Mouse (Mus musculus) brain, adult 10 weeks (tissue): Measurements from ENCODE around the gene Lsm8. TPM values are rescaled to one million over a fixed set of nuclear protein-coding genes. Genes with fewer than 3 reads are reported as not detected.

Experiments used
- polyA plus RNA-seq: library from polyadenylated mRNA; stranded (reverse); fragments of 350-450 nt; fragmentation: Illumina TruSeq; extraction: RNeasy Lipid Tissue Mini Kit (QIAGEN cat#74804); gene quantifications from one replicate; pipeline ENCODE4 v1.2.3, GENCODE M21; 2015; ENCODE audit warnings: low read depth, low replicate concordance

Gene Lsm8
- 57.1 TPM for polyA plus RNA-seq

DNA sequence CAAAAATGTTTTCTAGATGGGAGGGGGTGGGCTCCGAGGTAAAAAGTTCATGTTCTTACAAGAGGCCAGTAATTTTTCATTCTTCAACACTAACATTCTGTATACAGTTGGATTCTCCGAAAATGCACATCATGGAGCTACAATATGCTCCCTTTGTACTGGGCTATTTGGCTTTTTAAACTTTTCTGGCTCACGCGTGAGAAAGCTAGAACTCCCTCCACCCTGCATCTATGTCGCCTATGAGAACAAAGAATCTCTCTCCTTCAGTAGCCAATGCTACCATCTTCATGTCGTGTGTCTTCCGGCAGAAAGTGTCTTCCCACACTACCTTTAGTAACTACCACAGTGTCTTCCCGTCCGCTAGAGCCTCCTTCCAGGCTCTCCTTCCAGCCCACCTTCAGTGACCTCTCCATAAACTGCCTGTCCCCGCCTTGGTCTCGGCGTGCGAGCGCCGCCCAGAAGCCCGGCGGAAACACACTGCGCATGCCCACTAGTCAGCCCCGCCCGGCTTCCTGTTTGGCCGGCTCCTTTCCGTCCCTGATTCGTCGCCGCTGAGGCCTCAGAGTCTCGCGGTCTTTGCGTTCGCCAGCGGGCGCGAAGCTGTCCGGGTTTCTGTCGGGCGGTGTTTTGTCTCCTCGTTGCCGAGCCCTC lies at the start of gene Lsm8:
Gene Lsm8, plus strand, starts transcription at position 529 of the 651 bp plus-strand sequence.

GRCm38 (mm10) chr6:18866018-18866417 lies 17.6 kb downstream of the Lsm8 start, which contains the start of gene Ankrd7:
TSS of gene Ankrd7 (plus strand) at chr6:18866318.

Other genes starting within 250 kb of the Lsm8 start
- not detected for gene Ankrd7, start 17.7 kb downstream of the Lsm8 start, polyA plus RNA-seq